Mouse (Mus musculus): ENCODE measurements around the gene Lrrc1. TPM values are rescaled to one million over a fixed set of nuclear protein-coding genes. Genes with fewer than 3 reads are reported as not detected.
A peak's percentile ranks its signal among the peaks of the same experiment; 100 is the strongest.

Lrrc1 gene
- total and polyA plus RNA-seq, 3 experiments: 5.3 to 12.1 TPM; not detected in 1

- no peaks in the 10 kb centered on the region for H3K27me3 ChIP-seq (ENCODE audit: control insufficient read depth in 1 of 2, insufficient read depth in 2 of 2, low read length in 2 of 2)
- H3K9ac ChIP-seq (ENCODE audit: control insufficient read depth, low read depth, low read length, poor library complexity, severe bottlenecking): peak overlapping the region; percentile 55
- H3K27ac ChIP-seq (ENCODE audit: control insufficient read depth, low read depth, low read length): peak overlapping the region; percentile 84
- H3K4me3 ChIP-seq (ENCODE audit: control insufficient read depth in 1 of 2, insufficient read depth in 1 of 2, low read depth in 2 of 2, low read length in 2 of 2): peak overlapping the region in 1 of 2 experiments; percentile 50; a peak in 3 of 4 replicates
- H3K4me1 ChIP-seq (ENCODE audit: control insufficient read depth in 1 of 2, insufficient read depth in 2 of 2, low read length in 2 of 2): peaks cover 8 to 34% of the 10 kb centered on the region in 2 experiments
- H3K9me3 ChIP-seq (replicated peaks; ENCODE audit: insufficient read depth, low read length): no peaks in the 10 kb centered on the region
- peak; percentile 88 for DNase-seq (ENCODE audit: low read depth, low spot score)
- H3K79me2 ChIP-seq (ENCODE audit: control insufficient read depth, insufficient read depth, low read length, poor library complexity): no peaks in the 10 kb centered on the region; the same call in 1 of the 2 replicates
- peaks cover 0 to 30% of the 10 kb centered on the region in 2 experiments; a peak in 2 of 4 replicates for H3K36me3 ChIP-seq (ENCODE audit: control insufficient read depth in 1 of 2, insufficient read depth in 2 of 2, low read length in 2 of 2)
- TF ChIP-seq MYC (IDR thresholded peaks at IDR 0.05; ENCODE audit: low read depth, low read length) (0 out of 2 replicates have a peak, but pooled peaks have one; percentile 32), EP300 (IDR thresholded peaks at IDR 0.05; ENCODE audit: low read depth in 1 of 2, low read length in 2 of 2) (peak; percentile 30 to 52; a peak in 3 of 4 replicates), RCOR1 (IDR thresholded peaks at IDR 0.05; ENCODE audit: low read depth, low read length) (0 out of 2 replicates have a peak, but pooled peaks have one; percentile 5), ELF1 (IDR thresholded peaks at IDR 0.05; ENCODE audit: low read depth, low read length) (peak; percentile 36; the same call in 1 of the 2 replicates), GATA1 (IDR thresholded peaks at IDR 0.05; ENCODE audit: low read depth, low read length) (no peak), ETS1 (IDR thresholded peaks at IDR 0.05; ENCODE audit: low read depth, low read length) (peak; percentile 58; the same call in 1 of the 2 replicates), JUND (IDR thresholded peaks at IDR 0.05; ENCODE audit: low read depth, low read length) (no peak), POLR2A (IDR thresholded peaks at IDR 0.05; ENCODE audit: control insufficient read depth in 1 of 2, insufficient read depth in 1 of 2, low read depth in 1 of 2, low read length in 2 of 2, poor library complexity in 1 of 2) (no peak), HCFC1 (IDR thresholded peaks at IDR 0.05; ENCODE audit: low read depth, low read length) (0 out of 2 replicates have a peak, but pooled peaks have one; percentile 20), MXI1 (IDR thresholded peaks at IDR 0.05; ENCODE audit: low read depth, low read length) (peak; percentile 46), SMC3 (IDR thresholded peaks at IDR 0.05; ENCODE audit: low read depth, low read length) (no peak), MAZ (IDR thresholded peaks at IDR 0.05; ENCODE audit: low read depth, low read length) (no peak), SIN3A (IDR thresholded peaks at IDR 0.05; ENCODE audit: low read length) (peak; percentile 63; the same call in 1 of the 2 replicates)
Measured at GRCm38 (mm10) chr9:77527170-77527569, 17.5 kb downstream of the Lrrc1 start.

DNA sequence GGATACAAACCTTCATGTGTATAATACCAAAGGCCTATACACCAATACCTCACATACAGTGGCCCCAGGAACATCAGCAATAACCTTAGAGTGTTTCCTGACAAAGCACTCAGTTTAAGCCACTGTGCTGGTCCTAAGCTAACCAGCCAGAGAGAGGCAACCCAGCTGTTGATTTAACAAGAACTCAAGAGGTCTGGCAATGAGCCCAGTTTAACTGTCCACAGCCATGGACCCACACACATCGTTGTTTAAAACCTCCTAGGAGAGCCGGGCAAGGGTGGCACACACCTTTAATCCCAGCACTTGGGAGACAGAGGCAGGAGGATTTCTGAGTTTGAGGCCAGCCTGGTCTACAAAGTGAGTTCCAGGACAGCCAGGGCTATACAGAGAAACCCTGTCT, 18.0 kb downstream of the Lrrc1 start:
- TF ChIP-seq HCFC1 (IDR thresholded peaks at IDR 0.05; ENCODE audit: low read depth, low read length) (0 out of 2 replicates have a peak, but pooled peaks have one; percentile 12), ZNF384 (IDR thresholded peaks at IDR 0.05; ENCODE audit: low read depth, low read length) (no peak)
- Histone ChIP-seq H3K9me3 (replicated peaks; ENCODE audit: insufficient read depth, low read length) (no peaks in the 10 kb centered on the region), H3K9ac (ENCODE audit: control insufficient read depth, low read depth, low read length, poor library complexity, severe bottlenecking) (no peak overlapping the region), H3K36me3 (ENCODE audit: control insufficient read depth in 1 of 2, insufficient read depth in 2 of 2, low read length in 2 of 2) (peaks cover 0 to 30% of the 10 kb centered on the region in 2 experiments; a peak in 2 of 4 replicates), H3K4me1 (ENCODE audit: control insufficient read depth in 1 of 2, insufficient read depth in 2 of 2, low read length in 2 of 2) (peaks cover 8 to 34% of the 10 kb centered on the region in 2 experiments), H3K4me3 (ENCODE audit: control insufficient read depth in 1 of 2, insufficient read depth in 1 of 2, low read depth in 2 of 2, low read length in 2 of 2) (no peak overlapping the region), H3K27me3 (ENCODE audit: control insufficient read depth in 1 of 2, insufficient read depth in 2 of 2, low read length in 2 of 2) (no peaks in the 10 kb centered on the region), H3K27ac (ENCODE audit: control insufficient read depth, low read depth, low read length) (no peak overlapping the region), H3K79me2 (ENCODE audit: control insufficient read depth, insufficient read depth, low read length, poor library complexity) (no peaks in the 10 kb centered on the region; the same call in 1 of the 2 replicates)
- DNase-seq (ENCODE audit: low read depth, low spot score): peak; percentile 47

Data from MEL (cell line).